Mouse (Mus musculus): Measurements from ENCODE around the gene Foxc2. TPM values are rescaled to one million over a fixed set of nuclear protein-coding genes. Genes with fewer than 3 reads are reported as not detected.

Gene Foxc2
- polyA plus RNA-seq, 1 experiment from 2014 or later = not detected

- WGBS (ENCODE audit: missing documents) = 6% methylated on average over 57 of the region's 57 CpGs
- Histone ChIP-seq H3K4me3 (ENCODE audit: inconsistent target) (no peak overlapping the region), H3K36me3 (ENCODE audit: inconsistent target) (no peaks in the 10 kb centered on the region), H3K79me2 (ENCODE audit: inconsistent target) (no peaks in the 10 kb centered on the region), H3K27ac (no peak overlapping the region)
Observed at GRCm38 (mm10) chr8:121082218-121083092, 33.5 kb upstream of the Foxc2 start.

- under 1% methylated on average over 89 of the region's 89 CpGs for WGBS (ENCODE audit: missing documents)
- H3K36me3 ChIP-seq (ENCODE audit: inconsistent target) = no peaks in the 10 kb centered on the region
- peak overlapping the region; percentile 10; the same call in 1 of the 2 replicates for H3K4me3 ChIP-seq (ENCODE audit: inconsistent target)
- no peak overlapping the region for H3K27ac ChIP-seq
- no peaks in the 10 kb centered on the region for H3K79me2 ChIP-seq (ENCODE audit: inconsistent target)
Observed at GRCm38 (mm10) chr8:121083093-121083935, 32.7 kb upstream of the Foxc2 start.

DNA sequence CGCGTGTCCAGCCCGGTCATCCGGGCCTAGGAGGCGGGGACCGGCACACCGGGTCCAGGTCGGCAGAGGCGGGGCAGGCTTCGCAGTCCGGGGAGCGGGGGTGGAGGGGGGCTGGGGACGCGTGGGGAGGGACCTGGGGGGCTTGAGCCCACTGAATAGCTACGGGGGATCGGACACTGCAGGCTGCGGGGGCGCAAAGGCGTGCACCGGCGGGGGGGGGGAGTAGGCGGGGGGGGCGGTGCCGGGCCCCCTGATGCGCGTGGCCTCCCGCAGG lies 32.1 kb upstream of the Foxc2 start:
- under 1% methylated on average over 16 of the region's 27 CpGs for WGBS (ENCODE audit: missing documents)
- no peaks in the 10 kb centered on the region for H3K79me2 ChIP-seq (ENCODE audit: inconsistent target)
- no peaks in the 10 kb centered on the region for H3K36me3 ChIP-seq (ENCODE audit: inconsistent target)
- H3K4me3 ChIP-seq (ENCODE audit: inconsistent target) = no peak overlapping the region
- H3K27ac ChIP-seq = no peak overlapping the region

DNA sequence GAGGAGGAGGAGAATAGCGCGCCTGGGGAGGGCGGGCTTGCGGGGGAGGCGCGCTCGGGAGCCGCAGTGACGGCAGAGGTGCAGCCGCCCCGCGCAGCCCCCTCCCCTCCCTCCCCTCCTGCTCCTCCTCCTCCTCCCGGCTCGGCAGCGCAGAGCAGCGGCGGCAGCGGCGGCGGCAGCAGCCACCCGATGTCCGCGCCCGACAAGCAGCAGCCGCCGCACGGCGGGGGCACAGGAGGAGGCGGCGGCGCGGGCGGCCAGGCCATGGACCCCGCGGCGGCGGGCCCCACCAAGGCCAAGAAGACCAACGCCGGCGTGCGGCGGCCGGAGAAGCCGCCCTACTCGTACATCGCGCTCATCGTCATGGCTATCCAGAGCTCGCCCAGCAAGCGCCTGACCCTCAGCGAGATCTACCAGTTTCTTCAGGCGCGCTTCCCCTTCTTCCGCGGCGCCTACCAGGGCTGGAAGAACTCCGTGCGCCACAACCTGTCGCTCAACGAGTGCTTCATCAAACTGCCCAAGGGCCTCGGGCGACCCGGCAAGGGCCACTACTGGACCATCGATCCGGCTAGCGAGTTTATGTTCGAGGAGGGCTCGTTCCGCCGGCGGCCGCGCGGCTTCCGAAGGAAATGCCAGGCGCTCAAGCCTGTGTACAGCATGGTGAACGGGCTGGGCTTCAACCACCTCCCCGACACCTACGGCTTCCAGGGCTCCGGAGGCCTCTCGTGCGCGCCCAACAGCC lies 31.6 kb upstream of the Foxc2 start, which contains the start of gene Foxf1:
Gene Foxf1, plus strand, starts transcription at position 177 of the 742 bp plus-strand sequence.
- 2% methylated on average over 60 of the region's 83 CpGs for WGBS (ENCODE audit: missing documents)
- Histone ChIP-seq H3K27ac (no peak within 1 kb of the TSS), H3K79me2 (ENCODE audit: inconsistent target) (no peaks in the 10 kb centered on the region)

GRCm38 (mm10) chr8:121085011-121085410 lies 31.0 kb upstream of the Foxc2 start:
- 6% methylated on average over 25 of the region's 30 CpGs for WGBS (ENCODE audit: missing documents)
- Histone ChIP-seq H3K36me3 (ENCODE audit: inconsistent target) (no peaks in the 10 kb centered on the region), H3K27ac (no peak overlapping the region), H3K79me2 (ENCODE audit: inconsistent target) (no peaks in the 10 kb centered on the region), H3K4me3 (ENCODE audit: inconsistent target) (no peak overlapping the region)

More for the DNA sequence above, 31.6 kb upstream of the Foxc2 start, which contains the start of gene Foxf1:
- Histone ChIP-seq H3K4me3 (ENCODE audit: inconsistent target) (peak within 1 kb of the TSS; percentile 10; the same call in 1 of the 2 replicates), H3K36me3 (ENCODE audit: inconsistent target) (no peaks in the 10 kb centered on the region)

GRCm38 (mm10) chr8:121085561-121085960 lies 30.4 kb upstream of the Foxc2 start:
- no peak overlapping the region for H3K27ac ChIP-seq
- WGBS (ENCODE audit: missing documents) = 94% methylated on average over 3 of the region's 3 CpGs
- H3K4me3 ChIP-seq (ENCODE audit: inconsistent target) = no peak overlapping the region
- H3K36me3 ChIP-seq (ENCODE audit: inconsistent target) = no peaks in the 10 kb centered on the region
- no peaks in the 10 kb centered on the region for H3K79me2 ChIP-seq (ENCODE audit: inconsistent target)

GRCm38 (mm10) chr8:121086004-121086900 lies 29.7 kb upstream of the Foxc2 start:
- no peaks in the 10 kb centered on the region for H3K36me3 ChIP-seq (ENCODE audit: inconsistent target)
- no peak overlapping the region for H3K27ac ChIP-seq
- H3K79me2 ChIP-seq (ENCODE audit: inconsistent target) = no peaks in the 10 kb centered on the region
- H3K4me3 ChIP-seq (ENCODE audit: inconsistent target) = no peak overlapping the region
- 60% methylated on average over 19 of the region's 19 CpGs for WGBS (ENCODE audit: missing documents)

DNA sequence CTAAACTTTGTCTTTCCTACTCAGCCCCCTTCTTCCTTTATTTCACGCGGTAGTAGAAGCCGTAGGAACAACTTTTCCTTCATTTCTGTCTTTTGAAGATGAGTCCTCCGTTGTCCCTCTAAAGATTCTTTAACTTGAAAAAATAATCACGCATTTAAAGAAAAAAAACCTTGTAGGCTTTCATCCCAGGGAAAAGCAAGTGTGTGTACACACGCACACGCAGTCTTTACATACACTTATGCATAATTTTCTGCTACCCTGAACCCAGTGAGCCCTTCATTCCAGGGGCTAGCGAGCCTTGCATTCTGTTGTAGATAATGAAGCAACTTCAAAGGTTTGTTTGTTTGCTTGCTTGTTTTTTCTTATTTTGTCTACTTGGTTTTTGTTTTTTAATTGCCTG lies 27.7 kb upstream of the Foxc2 start:
- Histone ChIP-seq H3K27ac (no peak overlapping the region), H3K36me3 (ENCODE audit: inconsistent target) (no peaks in the 10 kb centered on the region), H3K4me3 (ENCODE audit: inconsistent target) (no peak overlapping the region), H3K79me2 (ENCODE audit: inconsistent target) (no peaks in the 10 kb centered on the region)
- 28% methylated on average over 8 of the region's 8 CpGs for WGBS (ENCODE audit: missing documents)

- Histone ChIP-seq H3K79me2 (ENCODE audit: inconsistent target) (no peaks in the 10 kb centered on the region), H3K36me3 (ENCODE audit: inconsistent target) (no peaks in the 10 kb centered on the region), H3K4me3 (ENCODE audit: inconsistent target) (no peak overlapping the region), H3K27ac (no peak overlapping the region)
- 13% methylated on average over 40 of the region's 40 CpGs for WGBS (ENCODE audit: missing documents)
Observed at GRCm38 (mm10) chr8:121088871-121089630, 26.9 kb upstream of the Foxc2 start.

DNA sequence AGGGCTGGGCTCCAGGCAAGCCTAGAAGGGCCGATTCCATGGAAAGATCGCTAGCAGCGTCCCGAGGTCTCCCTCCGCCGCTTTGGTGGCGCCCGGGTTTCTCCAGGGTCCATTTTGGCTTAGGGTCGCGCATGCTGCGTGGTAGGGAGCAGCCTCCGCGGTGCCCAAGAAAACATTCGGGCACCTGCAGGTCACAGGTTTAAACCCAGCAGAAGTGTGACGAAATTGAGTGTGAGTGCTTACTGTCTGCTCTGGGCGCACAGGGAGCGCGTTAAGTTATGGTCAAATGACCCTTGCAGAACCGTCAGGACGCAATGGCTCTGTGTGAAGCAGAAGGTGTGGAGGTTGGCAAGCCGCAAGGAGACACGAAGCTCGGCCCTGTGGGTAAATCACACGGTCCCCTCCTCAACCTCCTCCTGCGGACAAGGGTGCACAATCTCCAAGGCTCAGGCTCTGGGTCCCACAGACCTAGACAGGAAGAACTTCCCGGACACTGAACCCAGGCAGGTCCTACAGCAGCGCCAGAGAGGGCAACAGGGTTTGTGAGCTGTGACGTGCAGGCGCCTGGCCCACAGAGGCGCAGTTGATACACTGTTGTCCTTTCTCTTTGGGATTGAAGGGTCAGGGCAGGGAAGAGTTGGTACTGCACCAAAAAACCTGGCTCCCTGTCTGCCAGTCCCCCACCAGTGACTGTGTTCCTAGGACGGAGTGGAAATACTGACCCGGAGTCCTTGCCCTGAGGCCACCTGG lies 26.2 kb upstream of the Foxc2 start:
- WGBS (ENCODE audit: missing documents) = 12% methylated on average over 32 of the region's 32 CpGs
- Histone ChIP-seq H3K27ac (no peak overlapping the region), H3K79me2 (ENCODE audit: inconsistent target) (no peaks in the 10 kb centered on the region), H3K4me3 (ENCODE audit: inconsistent target) (no peak overlapping the region), H3K36me3 (ENCODE audit: inconsistent target) (no peaks in the 10 kb centered on the region)

- Histone ChIP-seq H3K36me3 (ENCODE audit: inconsistent target) (no peaks in the 10 kb centered on the region), H3K79me2 (ENCODE audit: inconsistent target) (no peaks in the 10 kb centered on the region), H3K27ac (no peak overlapping the region), H3K4me3 (ENCODE audit: inconsistent target) (no peak overlapping the region)
- WGBS (ENCODE audit: missing documents) = 0% methylated on average over 1 of the region's 1 CpGs
Observed at GRCm38 (mm10) chr8:121090716-121091115, 25.3 kb upstream of the Foxc2 start.

- Histone ChIP-seq H3K36me3 (ENCODE audit: inconsistent target) (peaks cover under 1% of the 10 kb centered on the region; the same call in 1 of the 2 replicates), H3K79me2 (ENCODE audit: inconsistent target) (no peaks in the 10 kb centered on the region), H3K27ac (no peak overlapping the region), H3K4me3 (ENCODE audit: inconsistent target) (no peak overlapping the region)
- 21% methylated on average over 6 of the region's 6 CpGs for WGBS (ENCODE audit: missing documents)
Observed at GRCm38 (mm10) chr8:121092141-121092540, 23.8 kb upstream of the Foxc2 start.
